Mouse (Mus musculus) liver, adult 2 months (tissue): ENCODE data around the gene Glmn.

Experiments used
- CTCF ChIP-seq: fragments of 200-500 bp; IDR thresholded peaks from 2 replicates; pipeline ENCODE4 v1.5.1; 2011; ENCODE audit warnings: low read depth, low read length, control low read depth
- POLR2A ChIP-seq: fragments of 200-500 bp; IDR thresholded peaks from 2 replicates; pipeline ENCODE4 v1.6.1; 2011; ENCODE audit warnings: low read length, control low read depth; ENCODE audit not compliant: insufficient read depth; ENCODE audit errors: extremely low read depth

DNA sequence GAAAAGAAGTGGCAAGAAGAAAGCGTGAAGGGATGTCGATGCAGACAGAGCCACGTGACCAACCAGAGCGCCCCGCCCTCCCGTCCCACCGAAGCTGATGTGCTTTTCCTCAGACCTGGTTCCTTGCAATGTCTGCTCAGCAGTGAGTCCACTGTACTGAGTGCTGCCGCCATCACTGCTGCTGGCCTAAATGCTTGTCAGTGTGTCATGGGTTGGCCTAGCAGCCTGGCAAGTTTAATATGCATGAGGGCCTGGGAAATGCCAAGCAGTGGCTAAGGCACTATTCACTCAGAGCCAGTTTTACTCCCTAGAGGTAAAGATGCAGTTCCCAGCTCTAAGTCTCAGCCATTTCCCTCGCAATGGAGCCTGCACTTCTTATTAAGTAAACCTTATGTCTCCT lies 28.5 kb downstream of the Glmn start:
- no peak for TF ChIP-seq POLR2A
- no peak for TF ChIP-seq CTCF
